Mouse (Mus musculus) gastrocnemius, postnatal 14 days (tissue): Measurements from ENCODE around the gene Gse1. TPM values are rescaled to one million over a fixed set of nuclear protein-coding genes. Genes with fewer than 3 reads are reported as not detected.
A peak's percentile ranks its signal among the peaks of the same experiment; 100 is the strongest.
"Not testable (repeated sequence)": the region's sequence is repeated elsewhere in the genome, so short reads cannot be mapped to it uniquely, and the experiment has no call there.

Experiments
- DNase-seq: peaks from one replicate; pipeline ENCODE4 v3.0.0; 2021; ENCODE audit warnings: mixed read lengths
- intact Hi-C: fragments of 180-260 bp; cut with DNase I; formaldehyde crosslinking; loops from one replicate; pipeline ENCODE4 v1.15.1; 2025; ENCODE audit warnings: low total_unique reads
- total RNA-seq, 2 experiments: library from RNA; stranded (reverse); gene quantifications; 2 replicates each; pipeline ENCODE4 v1.2.3; 2021

Gse1 gene
- total RNA-seq, 2 experiments from 2014 or later = 22.7 to 28.7 TPM

DNA sequence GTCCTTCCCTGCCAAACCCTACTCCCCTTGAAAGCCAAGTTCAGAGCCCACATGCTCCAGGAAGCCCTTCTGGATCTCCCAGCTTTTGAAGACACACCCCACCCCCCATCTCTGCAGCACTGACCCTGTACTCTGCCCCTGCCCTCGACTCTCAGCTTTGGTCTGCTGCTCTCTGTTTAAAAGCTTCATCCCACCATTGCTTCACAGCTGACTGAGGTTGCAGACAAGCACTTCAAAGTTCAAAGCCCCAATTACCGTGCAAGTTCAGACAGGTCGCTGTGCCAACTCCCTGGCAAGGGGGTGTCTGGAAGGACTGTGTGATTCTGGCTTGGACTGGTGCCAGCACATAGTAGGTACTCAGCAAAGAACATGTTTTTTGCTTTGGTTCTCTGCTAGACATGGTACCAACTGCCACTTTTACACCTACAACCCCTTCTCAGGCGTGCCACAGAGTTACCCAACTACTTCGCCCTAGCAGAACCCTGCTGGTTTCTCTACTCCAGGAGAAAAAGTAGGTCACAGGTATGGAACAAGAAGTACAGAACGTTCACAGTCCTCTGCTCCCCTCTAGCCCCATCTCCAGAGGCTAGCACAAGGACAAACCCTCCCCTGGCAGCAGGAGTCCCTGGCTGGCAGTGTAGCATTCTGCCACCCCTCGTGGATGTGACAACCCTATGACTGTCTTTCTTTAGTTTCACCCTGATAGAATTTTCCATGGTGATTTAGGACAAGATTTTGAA, 123.2 kb downstream of the Gse1 start:
- intact Hi-C loops = no loop called here
- DNase-seq = no peak

DNA sequence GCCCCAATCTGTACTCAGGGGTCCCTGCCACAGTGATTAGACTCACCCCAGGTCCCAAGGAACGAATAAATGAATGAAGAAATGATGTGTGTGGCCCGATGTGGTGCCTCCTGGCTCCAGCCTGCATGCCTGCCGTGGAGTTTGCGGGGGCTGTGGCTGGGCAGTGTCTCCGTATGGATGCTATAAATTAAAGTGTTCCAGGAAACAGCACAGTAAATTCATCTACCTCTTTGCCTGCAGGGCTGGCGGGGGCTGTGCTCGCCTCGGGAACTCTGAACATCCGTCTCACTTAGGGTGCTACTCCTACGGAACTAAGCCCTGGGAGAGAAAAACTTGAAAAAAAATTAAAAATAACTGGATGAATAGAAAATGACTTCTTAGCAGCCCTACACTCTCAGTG, 123.8 kb downstream of the Gse1 start:
- intact Hi-C loops = no loop called here
- no peak for DNase-seq

DNA sequence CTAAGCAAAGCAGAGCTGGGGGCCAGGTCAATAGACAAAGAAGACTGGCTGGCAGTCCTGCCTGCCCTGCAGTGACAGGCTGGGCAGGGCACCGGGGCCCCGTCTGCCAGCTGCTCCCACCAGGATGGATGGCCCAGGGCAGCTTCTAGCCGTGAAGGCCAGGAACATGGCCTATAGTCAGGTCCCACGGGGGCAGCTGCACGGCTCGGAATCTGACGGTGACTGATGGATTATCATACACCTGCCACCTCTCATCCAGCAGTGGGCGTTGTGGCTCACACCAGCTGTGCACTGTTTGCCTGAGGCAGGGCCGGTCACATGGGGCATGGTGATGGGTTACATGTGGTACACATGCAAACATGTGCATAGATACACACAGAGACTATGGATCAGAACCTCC, 127.8 kb downstream of the Gse1 start:
- no peak for DNase-seq
- intact Hi-C loops = no loop called here

DNA sequence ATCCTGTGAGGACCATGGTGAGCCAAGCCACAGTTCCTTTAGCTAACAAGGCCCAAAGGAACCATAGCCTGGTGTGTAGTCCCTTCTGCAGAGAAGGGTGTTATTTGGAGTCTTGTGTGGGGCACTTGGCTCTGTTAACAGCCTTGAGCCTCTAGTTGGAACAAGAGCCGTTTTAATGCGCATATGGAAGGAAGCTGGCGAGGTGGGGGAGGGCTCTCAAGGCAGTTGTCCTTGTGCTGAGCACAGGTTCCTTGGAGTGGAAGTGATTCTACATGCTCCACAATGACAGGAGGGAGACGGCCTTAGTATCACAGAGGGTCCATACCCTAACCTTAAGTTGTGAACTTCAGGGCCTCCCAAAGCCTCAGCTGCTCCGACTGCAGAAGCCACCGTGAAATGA, 129.2 kb downstream of the Gse1 start:
- intact Hi-C loops = no loop called here
- no peak for DNase-seq

DNA sequence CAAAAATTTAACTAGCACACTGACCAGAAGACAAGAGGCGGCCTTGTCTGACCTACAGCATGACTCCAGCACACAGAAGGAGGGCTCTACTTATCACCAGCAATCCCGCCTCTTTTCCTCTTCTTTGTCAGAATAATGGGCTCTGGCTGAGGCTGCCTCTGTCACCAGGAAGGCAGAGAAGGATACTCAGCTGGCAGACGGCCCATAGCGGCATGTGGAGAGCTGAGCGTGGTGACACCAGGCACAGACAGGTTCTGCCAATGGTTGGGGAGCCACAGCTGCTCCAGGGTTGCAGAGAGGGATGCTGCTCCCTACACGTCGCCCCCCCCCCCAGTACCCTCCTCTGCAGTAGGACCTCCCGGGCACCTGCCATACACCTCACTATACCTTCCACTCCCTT, 133.0 kb downstream of the Gse1 start:
- DNase-seq = peak; percentile 54
- intact Hi-C loops = no loop called here

DNA sequence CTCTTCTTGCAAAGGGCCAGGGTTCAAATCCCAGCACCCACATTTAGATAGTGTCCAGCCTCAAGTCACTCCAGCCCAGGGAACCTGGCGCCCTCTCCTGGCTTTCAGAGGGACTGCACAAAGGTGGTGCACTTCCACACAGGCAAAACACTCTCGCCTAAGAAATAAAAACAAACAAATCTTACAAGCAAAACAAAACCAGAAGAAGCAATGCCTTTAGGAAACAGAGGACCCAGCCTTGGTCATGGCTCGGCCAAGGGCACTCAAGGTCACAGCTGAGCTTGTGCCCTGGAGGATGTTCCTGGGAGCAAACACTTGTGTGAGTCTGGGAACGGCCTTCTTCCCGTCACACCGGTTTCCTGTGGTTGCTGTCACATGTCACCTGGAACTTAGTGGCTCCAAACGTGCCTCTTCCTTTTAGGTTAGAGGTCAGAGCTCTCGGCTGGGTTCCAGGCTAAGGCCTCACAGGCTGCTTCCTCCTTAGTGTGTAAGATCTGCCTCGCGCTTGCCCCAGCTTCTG, 135.4 kb downstream of the Gse1 start:
- intact Hi-C loops = no loop called here

DNA sequence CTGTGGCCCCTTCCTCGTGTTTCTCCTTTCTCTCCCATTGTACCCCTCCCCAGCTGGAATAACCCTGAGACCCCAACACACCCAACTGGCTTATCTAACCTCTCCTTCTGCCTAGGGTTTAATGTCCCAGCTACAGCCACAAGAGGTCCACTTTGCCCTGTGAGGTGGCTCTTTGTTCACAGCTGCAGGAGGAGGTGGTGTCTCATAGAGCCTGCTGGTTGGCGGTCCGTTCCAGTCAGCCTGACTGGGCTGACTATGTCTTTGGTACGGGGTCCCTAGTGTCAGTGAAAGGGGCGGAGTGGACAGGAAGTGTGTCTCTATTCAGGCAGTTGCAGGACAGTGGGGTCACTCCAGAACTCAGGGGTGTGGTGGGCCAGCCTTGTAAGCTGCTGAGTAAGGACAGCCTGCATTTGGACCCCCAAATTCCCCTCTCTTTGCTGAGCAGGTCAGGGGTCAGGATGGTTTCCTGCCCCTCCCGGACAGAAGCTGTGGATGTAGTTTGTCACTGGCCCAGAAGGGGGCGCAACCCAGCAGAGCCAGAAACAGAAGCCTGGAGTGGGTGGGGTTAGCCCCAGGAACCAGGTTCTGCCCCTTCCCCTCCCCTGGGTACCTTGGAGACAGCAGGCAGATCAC, 136.0 kb downstream of the Gse1 start:
- DNase-seq = peak; percentile 53
- intact Hi-C loops = no loop called here

More for the DNA sequence above, 135.4 kb downstream of the Gse1 start:
- DNase-seq = no peak

DNA sequence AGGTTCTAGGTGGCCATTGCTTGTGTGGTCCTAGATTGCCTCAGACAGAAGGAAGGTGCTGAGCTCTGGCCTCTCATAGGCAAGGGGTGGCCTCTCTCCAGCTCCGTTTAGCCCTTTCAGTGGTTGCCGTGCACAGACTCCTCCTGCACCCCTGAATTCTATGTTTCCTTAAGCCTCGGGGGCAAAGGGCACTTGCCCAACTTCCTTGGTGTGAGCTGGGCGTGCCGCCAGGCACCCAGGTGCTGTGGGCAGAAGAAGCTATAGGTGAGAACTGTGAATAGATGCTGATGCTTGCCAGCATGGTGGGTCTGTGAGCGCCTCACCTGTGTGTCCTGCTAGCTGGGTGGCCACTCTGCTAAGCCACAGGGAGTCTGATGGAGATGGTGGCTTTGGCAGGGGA, 138.6 kb downstream of the Gse1 start:
- intact Hi-C loops = loop anchor here (5.0 kb wide), 1 partner anchor 40 kb away; no protein-coding TSS in a partner anchor
- no peak for DNase-seq

DNA sequence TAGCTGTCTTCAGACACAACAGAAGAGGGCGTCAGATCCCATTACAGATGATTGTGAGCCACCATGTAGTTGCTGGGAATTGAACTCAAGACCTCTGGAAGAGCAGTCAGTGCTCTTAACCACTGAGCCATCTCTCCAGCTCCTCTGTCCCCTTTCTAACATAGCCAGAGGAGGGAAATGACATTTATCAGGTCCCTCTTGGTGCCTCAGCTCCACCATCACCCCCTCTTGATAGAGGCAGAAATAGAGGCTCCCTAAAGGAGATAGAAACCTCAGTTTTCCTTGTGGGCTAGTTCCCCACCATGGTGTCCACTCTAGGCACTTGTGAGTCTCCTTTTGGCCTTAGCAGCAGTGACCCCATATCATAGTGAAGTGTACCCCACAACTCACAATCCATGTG, 139.9 kb downstream of the Gse1 start:
- intact Hi-C loops = loop anchor here (5.0 kb wide), 1 partner anchor 41 kb away; no protein-coding TSS in a partner anchor
- DNase-seq = not testable (repeated sequence)

DNA sequence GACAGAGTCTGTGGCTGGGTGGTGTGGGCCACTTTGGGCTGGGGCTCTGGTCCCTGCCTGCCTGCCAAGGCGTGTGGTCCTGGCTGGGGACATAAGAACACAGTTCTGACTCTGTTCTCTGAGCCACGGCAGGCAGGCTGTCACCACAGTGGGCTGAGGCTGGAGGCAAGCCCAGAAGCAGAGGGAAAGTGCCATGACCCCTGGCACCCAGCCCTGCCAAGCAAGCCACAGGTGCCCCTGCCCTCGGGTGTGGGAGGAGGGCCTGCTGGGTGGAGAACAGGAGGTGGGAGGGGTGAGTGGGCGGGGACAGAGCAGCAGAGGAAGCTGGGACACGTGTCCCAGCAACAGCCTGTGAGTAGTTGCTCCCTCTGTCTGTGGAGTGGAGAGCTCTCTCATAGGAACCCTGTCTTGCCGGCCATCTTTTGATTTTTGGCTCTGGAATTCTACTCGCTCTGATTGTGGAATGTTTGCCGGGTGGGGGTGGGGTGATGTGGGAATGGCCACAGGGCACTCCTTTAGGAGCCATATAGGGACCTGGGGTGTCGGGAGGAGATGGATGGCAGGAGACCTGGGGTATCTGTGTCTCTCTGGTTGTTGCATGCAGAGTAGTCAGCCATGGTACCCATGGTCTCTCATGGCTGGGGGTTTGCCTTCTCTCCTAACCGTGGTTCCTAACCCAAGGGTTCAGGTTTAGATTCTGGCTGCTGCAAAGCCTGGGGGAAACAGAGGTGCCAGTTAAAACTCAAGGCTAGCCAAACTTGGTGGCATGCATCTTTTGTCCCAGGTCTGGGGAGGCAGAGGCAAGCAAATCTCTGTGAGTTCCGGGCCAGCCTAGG, 140.8 kb downstream of the Gse1 start:
- peak; percentile 90 for DNase-seq
- intact Hi-C loops = loop anchor here (5.0 kb wide), 1 partner anchor 42 kb away; no protein-coding TSS in a partner anchor

DNA sequence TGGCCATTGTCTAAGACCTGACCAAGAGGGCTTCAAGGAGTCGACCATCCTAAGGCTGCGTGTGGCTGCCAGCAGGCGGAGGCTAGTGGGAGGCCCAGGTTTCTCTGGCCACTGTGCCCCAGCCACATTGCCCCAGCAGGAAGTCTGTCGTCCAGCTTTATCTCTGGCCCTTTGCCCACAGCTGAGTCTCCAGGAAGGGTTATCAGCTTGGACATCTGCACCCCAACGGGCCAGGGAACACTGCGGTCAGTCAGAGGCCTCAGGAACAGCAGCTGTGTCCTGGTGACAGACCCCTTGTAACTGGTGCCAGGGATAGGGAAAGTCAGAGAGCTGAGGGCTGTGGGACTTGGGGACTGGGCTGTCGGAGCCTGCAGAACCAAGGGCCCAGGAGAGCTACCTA, 141.7 kb downstream of the Gse1 start:
- intact Hi-C loops = loop anchor here (5.0 kb wide), 1 partner anchor 43 kb away; no protein-coding TSS in a partner anchor
- peak; percentile 56 for DNase-seq

DNA sequence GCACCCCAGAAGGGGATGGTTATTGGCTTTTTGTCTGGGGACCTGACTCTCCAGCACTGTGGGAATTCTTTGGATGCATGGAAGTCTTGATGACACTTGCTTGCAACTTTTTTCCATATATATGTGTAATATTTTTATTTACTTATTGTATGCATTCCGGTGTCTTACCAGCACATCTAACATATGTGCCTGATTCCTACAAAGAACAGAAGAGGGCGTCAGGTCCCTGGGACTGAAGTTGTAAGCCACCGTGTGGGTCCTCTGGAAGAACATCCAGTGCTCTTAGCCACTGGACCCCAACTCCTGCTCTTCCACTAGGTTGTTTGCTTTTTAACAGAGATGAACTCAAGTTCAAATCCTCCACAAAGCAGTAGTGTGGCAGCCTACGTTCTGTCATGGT, 142.2 kb downstream of the Gse1 start:
- no peak for DNase-seq
- intact Hi-C loops = no loop called here

DNA sequence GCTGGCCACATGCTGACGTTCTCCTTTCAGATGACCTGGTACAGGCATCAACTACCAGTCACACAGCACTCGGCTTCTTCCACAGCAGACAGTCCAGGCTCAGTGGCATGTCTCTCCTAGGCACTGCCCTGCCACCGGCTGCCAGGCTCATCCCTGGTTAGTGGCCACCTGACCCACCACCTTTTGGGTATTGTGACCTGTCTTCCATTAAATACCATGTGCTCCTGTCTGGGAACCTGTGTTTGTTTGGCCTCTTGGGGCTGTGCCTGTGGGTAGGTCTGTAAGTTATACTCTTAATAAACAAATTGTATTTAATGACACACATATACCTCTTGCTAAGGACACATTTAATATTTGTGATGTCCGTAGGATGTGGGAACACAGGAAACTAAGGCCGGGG, 142.9 kb downstream of the Gse1 start:
- intact Hi-C loops = no loop called here
- DNase-seq = no peak

DNA sequence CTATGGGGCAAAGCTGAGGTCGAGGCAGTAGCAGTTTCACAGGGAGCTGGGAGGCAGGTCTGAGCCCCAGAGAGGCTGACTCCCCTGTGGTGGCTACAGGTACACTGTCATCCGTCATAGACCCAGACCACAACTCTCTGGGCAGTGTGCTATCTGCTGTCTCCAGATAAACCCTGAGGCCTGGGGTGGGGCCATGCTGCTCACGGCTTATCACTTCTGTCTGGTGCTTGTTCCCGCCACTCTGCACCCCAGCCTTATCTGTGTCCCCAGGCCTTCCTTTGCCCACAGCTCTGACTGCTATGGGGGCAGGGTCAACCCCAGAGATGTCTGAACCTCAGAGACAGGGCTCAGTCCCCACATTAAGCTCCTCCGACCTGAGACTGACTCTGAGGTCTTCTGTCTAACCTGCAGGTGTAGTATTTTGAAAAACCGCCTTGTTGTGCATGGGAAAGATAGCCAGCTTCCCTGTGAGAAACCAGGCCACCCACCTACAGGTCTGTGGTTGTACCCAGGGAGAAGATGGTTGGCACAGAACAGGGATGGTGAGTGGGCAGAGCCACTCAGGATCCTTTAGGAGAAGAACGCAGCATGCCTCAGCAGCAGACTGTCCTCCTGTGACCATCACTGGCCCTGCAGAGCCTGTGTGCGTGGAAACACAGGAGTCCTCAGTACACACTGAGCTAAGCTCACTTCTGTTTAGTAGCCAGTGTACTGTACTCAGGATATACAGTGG, 143.6 kb downstream of the Gse1 start:
- intact Hi-C loops = no loop called here
- no peak for DNase-seq

DNA sequence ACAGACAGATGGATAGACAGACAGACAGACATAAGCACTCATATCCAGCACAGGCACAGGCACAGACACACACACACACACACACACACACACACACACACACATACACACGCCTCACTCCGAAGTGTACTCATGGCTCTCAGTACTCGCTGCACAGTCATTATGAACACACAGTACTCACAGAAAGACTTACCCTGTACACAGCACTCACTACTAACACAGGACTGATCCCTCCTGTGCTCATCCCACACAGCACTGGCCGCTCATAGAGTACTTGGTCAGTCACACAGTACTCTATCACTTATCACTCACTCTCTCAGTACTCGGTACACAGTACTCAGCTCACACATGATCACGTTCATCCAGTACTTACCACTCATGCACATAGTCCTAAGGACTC, 144.4 kb downstream of the Gse1 start:
- DNase-seq = no peak
- intact Hi-C loops = no loop called here

DNA sequence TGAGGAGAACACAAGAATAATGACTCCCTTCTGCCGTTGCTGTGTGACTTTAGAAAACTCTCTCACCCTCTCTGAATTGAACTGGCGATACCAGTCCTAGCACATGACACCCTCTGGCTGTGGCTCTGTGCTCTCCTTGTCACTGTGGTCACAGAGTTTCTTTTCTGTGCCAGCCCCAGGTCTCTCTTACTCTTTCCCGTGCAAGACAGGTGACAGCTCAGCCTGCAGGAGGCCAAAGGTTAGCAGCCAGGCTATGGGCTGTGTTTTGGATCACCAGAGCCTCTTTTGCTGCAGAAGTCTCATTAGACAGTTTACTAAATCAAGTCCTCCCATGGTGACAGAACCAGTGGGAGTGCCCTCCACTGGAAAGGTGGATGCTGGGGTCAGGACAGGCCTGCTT, 145.4 kb downstream of the Gse1 start:
- intact Hi-C loops = no loop called here
- DNase-seq = no peak

DNA sequence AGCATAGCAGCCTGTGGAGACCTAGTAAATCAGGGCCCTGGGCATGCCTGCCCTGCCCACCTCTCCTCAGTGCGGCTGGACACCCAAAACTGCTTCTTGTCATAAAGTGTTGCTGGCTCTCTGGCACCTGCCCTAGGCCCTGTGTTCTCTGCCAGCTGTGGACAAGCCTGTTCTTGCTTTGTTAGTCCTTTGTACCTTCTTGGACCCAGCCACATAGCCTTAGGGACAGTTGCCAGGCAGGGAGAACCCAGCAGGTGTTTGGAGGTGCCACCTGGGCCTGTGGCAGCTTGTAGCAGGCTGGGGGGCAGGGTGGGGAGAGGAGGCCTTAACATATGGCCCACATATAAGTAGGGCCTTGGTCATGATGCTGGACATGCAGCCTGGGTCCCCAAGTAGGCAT, 145.8 kb downstream of the Gse1 start:
- intact Hi-C loops = no loop called here
- DNase-seq = no peak

DNA sequence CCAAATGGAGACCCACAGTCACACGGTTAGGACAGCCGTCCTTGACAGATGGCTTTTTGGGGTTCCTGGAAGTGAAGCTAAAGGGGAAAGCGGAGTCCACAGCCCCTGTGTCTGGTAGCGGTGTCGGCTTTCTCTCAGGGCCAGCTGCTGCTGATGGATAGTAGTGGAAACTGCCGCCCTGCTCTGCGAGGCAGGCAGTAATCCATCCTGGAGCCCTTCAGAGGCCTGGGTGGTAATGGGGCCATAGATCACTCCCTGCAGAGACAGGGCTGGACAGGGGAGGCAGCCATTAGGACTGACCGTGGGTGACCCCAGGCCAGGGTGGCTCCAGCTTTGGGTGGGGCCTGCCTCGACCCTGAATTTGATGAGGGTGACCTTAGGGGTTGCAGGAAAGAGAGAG, 146.3 kb downstream of the Gse1 start:
- peak; percentile 50 for DNase-seq
- intact Hi-C loops = no loop called here

DNA sequence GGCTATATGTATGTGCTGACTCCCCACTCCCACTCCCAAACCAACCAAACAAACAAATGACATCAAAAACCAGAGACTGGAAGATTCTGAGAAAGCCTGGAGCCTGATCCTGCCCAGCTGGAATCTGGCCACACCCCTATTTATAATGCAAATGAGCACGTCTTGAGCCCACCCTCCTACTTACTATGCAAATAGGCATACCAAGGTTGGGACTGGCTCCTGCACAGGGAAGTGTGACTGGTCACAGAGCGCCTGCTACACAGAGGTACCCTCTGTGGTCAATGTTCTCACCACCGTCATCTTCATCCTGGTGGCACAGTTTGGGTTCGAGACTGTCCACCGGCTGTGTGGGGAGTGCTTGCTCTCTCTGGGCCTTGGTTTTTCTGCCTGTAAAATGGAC, 146.9 kb downstream of the Gse1 start:
- intact Hi-C loops = no loop called here
- no peak for DNase-seq
